Mouse (Mus musculus): ENCODE results near the gene Ccdc47. TPM values are rescaled to one million over a fixed set of nuclear protein-coding genes. Genes with fewer than 3 reads are reported as not detected.

The Ccdc47 gene
- total RNA-seq, 4 experiments from 2014 or later: 59.2 to 76.2 (median 65.5) TPM

DNA sequence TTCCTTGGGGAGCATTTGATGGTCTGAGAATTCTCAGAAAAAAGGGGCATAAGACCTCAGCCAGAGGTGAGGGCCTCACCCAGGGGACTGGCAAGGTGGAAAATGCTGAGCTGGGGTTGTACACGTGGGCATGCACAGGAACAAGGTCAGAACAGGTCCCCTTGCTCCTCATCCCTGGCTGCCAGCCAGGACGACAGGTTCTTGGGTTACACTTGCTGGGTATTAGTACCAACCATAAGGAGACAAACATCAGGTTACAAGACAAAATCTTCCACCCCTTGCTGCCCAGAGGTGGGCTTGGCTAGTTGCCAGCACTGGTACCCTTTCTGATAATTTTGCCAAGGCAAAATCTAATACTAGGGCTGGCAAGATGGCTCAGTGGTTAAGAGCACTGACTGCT is 53.9 kb downstream of the Ccdc47 start:
- no peak for DNase-seq (ENCODE audit: low spot score in 2 of 2)

GRCm38 (mm10) chr11:106160841-106161721 is 55.1 kb downstream of the Ccdc47 start, which contains the start of the genes Gm10840 and Limd2:
Gene Gm10840 (plus strand): TSS chr11:106160850.
Gene Limd2 (minus strand): TSS chr11:106160860.
- no peak for DNase-seq (ENCODE audit: low spot score in 2 of 2)

- peak in 1 of 2 experiments; percentile 41 for DNase-seq (ENCODE audit: low spot score in 2 of 2)
Measured at GRCm38 (mm10) chr11:106159921-106160840, 56.0 kb downstream of the Ccdc47 start.

- DNase-seq (ENCODE audit: low spot score in 2 of 2): no peak
Measured at GRCm38 (mm10) chr11:106159216-106159920, 56.8 kb downstream of the Ccdc47 start.

- DNase-seq (ENCODE audit: low spot score in 2 of 2): no peak
Measured at GRCm38 (mm10) chr11:106158930-106159215, 57.3 kb downstream of the Ccdc47 start.

GRCm38 (mm10) chr11:106158081-106158929 is 57.8 kb downstream of the Ccdc47 start:
- DNase-seq (ENCODE audit: low spot score in 2 of 2): no peak

DNA sequence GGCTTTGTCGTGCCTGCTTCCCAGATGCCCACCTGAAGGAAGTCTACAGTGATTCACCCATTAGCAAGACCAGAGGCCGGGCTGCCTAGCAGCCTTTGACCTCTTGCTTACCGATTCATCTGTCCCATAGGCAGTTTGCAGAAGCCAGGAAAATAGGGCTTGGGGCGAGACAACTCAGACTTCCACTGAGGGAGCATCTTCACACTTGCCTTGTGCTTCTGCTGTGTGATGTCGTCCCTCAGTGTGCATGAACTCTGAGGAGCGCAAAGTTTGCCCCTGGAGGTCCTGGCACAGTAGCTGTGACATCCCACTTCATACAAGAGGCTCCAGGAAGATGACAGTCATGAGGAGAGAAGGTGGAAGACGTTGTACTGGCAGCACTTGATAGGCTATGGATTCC is 59.0 kb downstream of the Ccdc47 start:
- no peak for DNase-seq (ENCODE audit: low spot score in 2 of 2)

GRCm38 (mm10) chr11:106156257-106156656 is 59.9 kb downstream of the Ccdc47 start:
- no peak for DNase-seq (ENCODE audit: low spot score in 2 of 2)

DNA sequence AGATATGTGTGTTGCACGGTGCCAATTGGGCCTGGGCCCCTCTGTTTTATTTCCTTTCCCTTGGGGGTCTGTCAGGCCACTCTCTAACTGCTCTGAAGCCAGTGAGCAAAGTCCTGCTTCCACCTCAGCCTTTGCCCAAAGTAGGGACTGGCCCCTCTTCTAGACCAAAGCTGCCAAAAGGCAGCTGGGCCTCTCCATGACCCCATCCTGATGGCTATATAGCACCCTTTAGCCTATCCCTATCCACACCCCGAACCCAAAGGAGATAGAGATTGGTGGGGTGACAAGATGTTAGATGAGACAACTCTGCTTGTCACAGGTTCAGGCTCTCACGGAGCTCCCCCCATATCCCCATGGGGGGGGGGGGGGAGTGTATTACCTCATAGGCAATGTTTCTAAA is 60.4 kb downstream of the Ccdc47 start:
- no peak for DNase-seq (ENCODE audit: low spot score in 2 of 2)

DNA sequence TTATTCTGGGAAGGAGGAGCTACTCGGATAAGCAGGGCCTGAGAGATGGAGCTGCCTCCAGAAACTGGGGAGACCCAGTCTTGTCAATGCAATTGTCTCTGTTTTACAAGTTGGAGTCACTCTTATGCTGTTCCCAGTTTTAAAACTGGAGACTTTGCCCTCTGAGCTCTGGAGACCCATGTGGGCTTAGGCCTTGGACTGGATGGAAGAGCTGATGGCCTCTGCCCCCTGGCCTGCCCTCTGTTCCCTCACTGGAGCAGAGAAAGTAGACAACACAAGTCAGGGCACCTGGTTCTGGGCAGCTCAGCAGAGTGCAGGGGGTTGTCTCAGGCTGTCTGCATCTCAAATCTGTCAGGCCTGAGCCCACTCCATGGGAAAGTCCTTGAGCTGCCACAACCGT is 61.4 kb downstream of the Ccdc47 start:
- DNase-seq (ENCODE audit: low spot score in 2 of 2): no peak

GRCm38 (mm10) chr11:106154091-106154490 is 62.1 kb downstream of the Ccdc47 start:
- DNase-seq (ENCODE audit: low spot score in 2 of 2): no peak

DNA sequence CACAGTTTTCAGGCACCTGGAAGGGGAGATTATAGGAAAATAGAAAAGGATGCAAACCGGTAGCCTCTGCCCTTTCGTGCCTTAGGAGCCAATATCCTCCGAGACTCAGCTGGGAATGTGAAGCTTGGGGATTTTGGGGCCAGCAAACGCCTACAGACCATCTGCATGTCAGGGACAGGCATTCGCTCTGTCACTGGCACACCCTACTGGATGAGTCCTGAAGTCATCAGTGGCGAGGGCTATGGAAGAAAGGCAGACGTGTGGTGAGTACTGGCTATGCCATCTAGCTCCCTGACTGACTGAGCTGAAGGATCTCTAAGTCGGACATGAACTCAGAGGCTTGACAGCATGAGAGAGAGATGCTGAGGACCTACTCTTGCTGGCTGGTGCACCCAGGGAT is 64.0 kb downstream of the Ccdc47 start:
- no peak for DNase-seq (ENCODE audit: low spot score in 2 of 2)

- DNase-seq (ENCODE audit: low spot score in 2 of 2): no peak
Measured at GRCm38 (mm10) chr11:106151219-106151618, 64.9 kb downstream of the Ccdc47 start.

Other genes with a start within 250 kb of the Ccdc47 start
- 10 to 100 TPM in 3 of 4 experiments, 1 to 10 TPM in 1; 9.4 to 21.2 (median 13.4) TPM for gene Ace, start 248.4 kb downstream of the Ccdc47 start, total RNA-seq (2022)
- not detected for gene Ace3, start 221.7 kb downstream of the Ccdc47 start, total RNA-seq (2022)
- gene Kcnh6, start 208.2 kb downstream of the Ccdc47 start, total RNA-seq (2022): not detected
- gene Dcaf7, start 179.5 kb downstream of the Ccdc47 start, total RNA-seq (2022): 10 to 100 TPM; 21.1 to 27.1 (median 25.0) TPM
- 10 to 100 TPM; 35.8 to 42.1 (median 39.3) TPM for gene Taco1, start 150.3 kb downstream of the Ccdc47 start, total RNA-seq (2022)
- gene Map3k3, start 131.7 kb downstream of the Ccdc47 start, total RNA-seq (2022): 10 to 100 TPM; 20.6 to 24.8 (median 22.5) TPM
- not detected for gene Gm10840, start 55.5 kb downstream of the Ccdc47 start, total RNA-seq (2022)
- 1 to 10 TPM; 2.2 to 2.8 (median 2.4) TPM for gene Limd2, start 55.5 kb downstream of the Ccdc47 start, total RNA-seq (2022)
- 10 to 100 TPM; 11.1 to 14.7 (median 12.6) TPM for gene Strada, start 14.2 kb downstream of the Ccdc47 start, total RNA-seq (2022)
- gene Ddx42, start 582 bp upstream of the Ccdc47 start, total RNA-seq (2022): 10 to 100 TPM; 22.8 to 26.9 (median 24.4) TPM
- gene Ftsj3, start 39.7 kb upstream of the Ccdc47 start, total RNA-seq (2022): 10 to 100 TPM; 18.0 to 28.8 (median 21.3) TPM
- gene Psmc5, start 39.8 kb upstream of the Ccdc47 start, total RNA-seq (2022): 100 to 1,000 TPM; 125 to 150 (median 137) TPM
- 10 to 100 TPM in 2 of 4 experiments, 1 to 10 TPM in 2; 8.3 to 11.5 (median 10.0) TPM for gene Smarcd2, start 56.6 kb upstream of the Ccdc47 start, total RNA-seq (2022)
- under 1 TPM in 3 of 4 experiments, not detected in 1; 0.07 to 0.13 (median 0.12) TPM for gene Tcam1, start 60.3 kb upstream of the Ccdc47 start, total RNA-seq (2022)
- not detected for gene Gh, start 85.5 kb upstream of the Ccdc47 start, total RNA-seq (2022)
- gene Cd79b, start 98.4 kb upstream of the Ccdc47 start, total RNA-seq (2022): under 1 TPM in 3 of 4 experiments, not detected in 1; 0.24 to 0.58 (median 0.25) TPM
- 100 to 1,000 TPM; 486 to 711 (median 596) TPM for gene Scn4a, start 136.9 kb upstream of the Ccdc47 start, total RNA-seq (2022)
- 1 to 10 TPM; 3.3 to 5.5 (median 4.3) TPM for gene Prr29, start 149.1 kb upstream of the Ccdc47 start, total RNA-seq (2022)
- 1 to 10 TPM; 2.3 to 5.2 (median 4.3) TPM for gene Icam2, start 171.7 kb upstream of the Ccdc47 start, total RNA-seq (2022)